Mouse (Mus musculus) CH12.LX (cell line): ENCODE data around the gene Smarcal1. TPM values are rescaled to one million over a fixed set of nuclear protein-coding genes. Genes with fewer than 3 reads are reported as not detected.

Source experiments
- DNase-seq: peaks from one replicate; pipeline ENCODE4 v3.0.0-alpha.2; 2013; ENCODE audit errors: extremely low read depth
- H3K27ac ChIP-seq: 2 replicates; pipeline ENCODE4 v1.5.1; 2012; ENCODE audit warnings: low read depth, mild to moderate bottlenecking, control low read depth, moderate library complexity; ENCODE audit not compliant: insufficient read depth
- H3K27me3 ChIP-seq: replicated peaks from 2 replicates; pipeline ENCODE3; 2012; ENCODE audit warnings: inconsistent platforms
- H3K36me3 ChIP-seq, 2 experiments: replicated peaks in 1 of 2; 2 replicates each; pipeline versions ENCODE3 to v1.6.1; 2012; ENCODE audit warnings: inconsistent platforms in 1 of 2, low read length in 1 of 2, mild to moderate bottlenecking in 1 of 2, mixed read lengths in 1 of 2, moderate library complexity in 1 of 2; ENCODE audit not compliant: control insufficient read depth in 1 of 2, insufficient read depth in 1 of 2
- H3K4me1 ChIP-seq, 2 experiments: 2 replicates each; pipeline ENCODE4 v1.6.1; 2012; ENCODE audit warnings: inconsistent platforms in 1 of 2, moderate library complexity in 1 of 2; ENCODE audit not compliant: insufficient read depth in 2 of 2, control insufficient read depth in 1 of 2
- H3K4me2 ChIP-seq: 2 replicates; pipeline ENCODE4 v1.6.1; 2012; ENCODE audit warnings: low read depth, mild to moderate bottlenecking, control low read depth; ENCODE audit not compliant: poor library complexity, insufficient read depth, severe bottlenecking
- H3K4me3 ChIP-seq, 3 experiments: fragments of 150-350 bp in 1 of 3; sonication (generic) in 1 of 3; replicated peaks in 1 of 3; 2 replicates each; pipeline versions ENCODE3 to v1.5.1; 2011 to 2012; ENCODE audit warnings: low read depth in 2 of 3, low read length in 2 of 3, mild to moderate bottlenecking in 2 of 3, moderate library complexity in 2 of 3, control low read depth in 1 of 3, improper control_type of control experiment in 1 of 3, inconsistent platforms in 1 of 3, mixed read lengths in 1 of 3; ENCODE audit not compliant: poor library complexity in 1 of 3
- H3K79me2 ChIP-seq: replicated peaks from 2 replicates; pipeline ENCODE4 v1.6.1; 2012; ENCODE audit warnings: mild to moderate bottlenecking, moderate library complexity; ENCODE audit not compliant: control insufficient read depth, poor library complexity, insufficient read depth, severe bottlenecking; ENCODE audit errors: extremely low read depth
- H3K9ac ChIP-seq: 2 replicates; pipeline ENCODE4 v1.6.1; 2012; ENCODE audit warnings: low read depth, mild to moderate bottlenecking, control low read depth, moderate library complexity; ENCODE audit not compliant: insufficient read depth
- H3K9me3 ChIP-seq: replicated peaks from 2 replicates; pipeline ENCODE3; 2012; ENCODE audit warnings: low read length, inconsistent platforms, mixed read lengths
- CHD2 ChIP-seq: IDR thresholded peaks from 2 replicates; pipeline ENCODE4 v1.6.1; 2011; ENCODE audit warnings: low read length, improper control_type of control experiment
- CTCF ChIP-seq, 2 experiments: IDR thresholded peaks in 1 of 2; conservative IDR thresholded peaks in 1 of 2; 2 replicates each; pipeline ENCODE4 v1.5.1; 2011 to 2012; ENCODE audit warnings: low read depth in 2 of 2, low read length in 2 of 2, improper control_type of control experiment in 1 of 2, inconsistent platforms in 1 of 2, mild to moderate bottlenecking in 1 of 2, moderate library complexity in 1 of 2
- ELF1 ChIP-seq: IDR thresholded peaks from 2 replicates; pipeline ENCODE4 v1.6.1; 2014; ENCODE audit warnings: low read depth, mild to moderate bottlenecking, inconsistent platforms, low read length, improper control_type of control experiment
- EP300 ChIP-seq: IDR thresholded peaks from 2 replicates; pipeline ENCODE4 v1.6.1; 2011; ENCODE audit warnings: low read length, improper control_type of control experiment
- GABPA ChIP-seq: IDR thresholded peaks from 2 replicates; pipeline ENCODE4 v1.6.1; 2012; ENCODE audit warnings: low read depth, low read length, improper control_type of control experiment, inconsistent platforms; ENCODE audit not compliant: insufficient replicate concordance
- IRF4 ChIP-seq: IDR thresholded peaks from 2 replicates; pipeline ENCODE4 v1.6.1; 2014; ENCODE audit warnings: low read depth, mild to moderate bottlenecking, inconsistent platforms, low read length, improper control_type of control experiment
- JUN ChIP-seq: IDR thresholded peaks from 2 replicates; pipeline ENCODE4 v1.6.1; 2011; ENCODE audit warnings: low read depth, mild to moderate bottlenecking, low read length, improper control_type of control experiment, moderate library complexity; ENCODE audit not compliant: insufficient read depth
- JUND ChIP-seq: conservative IDR thresholded peaks from 2 replicates; pipeline ENCODE4 v1.6.1; 2011; ENCODE audit warnings: low read depth, low read length, improper control_type of control experiment
- KAT2A ChIP-seq: IDR thresholded peaks from 2 replicates; pipeline ENCODE4 v1.6.1; 2012; ENCODE audit warnings: low read length, improper control_type of control experiment, inconsistent platforms; ENCODE audit not compliant: insufficient replicate concordance
- MAX ChIP-seq: IDR thresholded peaks from 2 replicates; pipeline ENCODE4 v1.6.1; 2011; ENCODE audit warnings: low read length, improper control_type of control experiment
- MEF2A ChIP-seq: IDR thresholded peaks from 2 replicates; pipeline ENCODE4 v1.6.1; 2014; ENCODE audit warnings: low read depth, mild to moderate bottlenecking, inconsistent platforms, low read length, improper control_type of control experiment, borderline replicate concordance
- MXI1 ChIP-seq: IDR thresholded peaks from 2 replicates; pipeline ENCODE4 v1.6.1; 2011; ENCODE audit warnings: mild to moderate bottlenecking, low read depth, low read length, improper control_type of control experiment
- NELFE ChIP-seq: IDR thresholded peaks from 2 replicates; pipeline ENCODE4 v1.6.1; 2011; ENCODE audit warnings: low read depth, low read length, improper control_type of control experiment
- NRF1 ChIP-seq: IDR thresholded peaks from 2 replicates; pipeline ENCODE4 v1.6.1; 2014; ENCODE audit warnings: low read depth, mild to moderate bottlenecking, inconsistent platforms, low read length, improper control_type of control experiment, moderate library complexity
- PAX5 ChIP-seq: IDR thresholded peaks from 2 replicates; pipeline ENCODE4 v1.6.1; 2012; ENCODE audit warnings: low read length, inconsistent platforms, mixed read lengths
- POLR2A ChIP-seq: IDR thresholded peaks from 2 replicates; pipeline ENCODE4 v1.6.1; 2011; ENCODE audit warnings: low read depth, mild to moderate bottlenecking, improper control_type of control experiment, low read length
- POLR2AphosphoS2 ChIP-seq: IDR thresholded peaks from 2 replicates; pipeline ENCODE4 v1.6.1; 2011; ENCODE audit warnings: low read depth, low read length, improper control_type of control experiment
- RAD21 ChIP-seq: IDR thresholded peaks from 2 replicates; pipeline ENCODE4 v1.6.1; 2011; ENCODE audit warnings: low read depth, mild to moderate bottlenecking, low read length, improper control_type of control experiment, moderate library complexity
- RCOR1 ChIP-seq: conservative IDR thresholded peaks from 2 replicates; pipeline ENCODE4 v1.6.1; 2012; ENCODE audit warnings: low read depth, mild to moderate bottlenecking, inconsistent platforms, low read length, improper control_type of control experiment
- SIN3A ChIP-seq: IDR thresholded peaks from 2 replicates; pipeline ENCODE4 v1.6.1; 2012; ENCODE audit warnings: low read length, improper control_type of control experiment, inconsistent platforms
- SMC3 ChIP-seq: IDR thresholded peaks from 2 replicates; pipeline ENCODE4 v1.6.1; 2011; ENCODE audit warnings: low read depth, low read length, improper control_type of control experiment
- TBP ChIP-seq: conservative IDR thresholded peaks from 2 replicates; pipeline ENCODE4 v1.6.1; 2011; ENCODE audit warnings: low read depth, low read length, improper control_type of control experiment
- TCF12 ChIP-seq: IDR thresholded peaks from 2 replicates; pipeline ENCODE4 v1.6.1; 2014; ENCODE audit warnings: low read depth, mild to moderate bottlenecking, inconsistent platforms, low read length, improper control_type of control experiment
- UBTF ChIP-seq: IDR thresholded peaks from 2 replicates; pipeline ENCODE4 v1.6.1; 2012; ENCODE audit warnings: low read depth, mild to moderate bottlenecking, inconsistent platforms, low read length, improper control_type of control experiment, moderate library complexity
- USF1 ChIP-seq: IDR thresholded peaks from 2 replicates; pipeline ENCODE4 v1.6.1; 2014; ENCODE audit warnings: low read depth, mild to moderate bottlenecking, inconsistent platforms, low read length, improper control_type of control experiment
- ZC3H11A ChIP-seq: IDR thresholded peaks from 2 replicates; pipeline ENCODE4 v1.6.1; 2012; ENCODE audit warnings: low read depth, mild to moderate bottlenecking, inconsistent platforms, low read length, improper control_type of control experiment
- ZKSCAN1 ChIP-seq: IDR thresholded peaks from 2 replicates; pipeline ENCODE4 v1.6.1; 2012; ENCODE audit warnings: low read depth, inconsistent platforms, low read length, improper control_type of control experiment, borderline replicate concordance
- ZNF384 ChIP-seq: IDR thresholded peaks from 2 replicates; pipeline ENCODE4 v1.6.1; 2012; ENCODE audit warnings: low read depth, low read length, improper control_type of control experiment, inconsistent platforms
- dilution Hi-C: fragments of 300-500 bp; cut with MboI; formaldehyde crosslinking; loops from 2 replicates; pipeline ENCODE4 v1.14.3; 2020; ENCODE audit warnings: low sequenced_read_pairs; ENCODE audit not compliant: extremely low pct_unique_long_range_greater_than_20kb, extremely low pct_ligation_motif_present
- in situ Hi-C: fragments of 300-500 bp; cut with MboI; formaldehyde crosslinking; loops from 3 replicates; pipeline ENCODE4 v1.14.3; 2019; ENCODE audit warnings: low sequenced_read_pairs, low pct_ligation_motif_present, low pct_unique_long_range_greater_than_20kb, mixed read lengths
- polyA plus RNA-seq: library from polyadenylated mRNA; unstranded; fragments of >175 nt; gene quantifications from 2 replicates; pipeline ENCODE4 v1.2.1, GENCODE M21; 2012; ENCODE audit warnings: low read depth; ENCODE audit not compliant: insufficient read length
- total RNA-seq, 2 experiments: library from RNA; depleted of rRNA; stranded (reverse); fragments of 300-350 nt in 1 of 2; fragments of >200 nt in 1 of 2; gene quantifications; 2 replicates each; pipeline ENCODE4 v1.2.3; 2012 to 2014

Smarcal1 gene
- total and polyA plus RNA-seq, 3 experiments: 25.2 to 54.2 (median 34.9) TPM

DNA sequence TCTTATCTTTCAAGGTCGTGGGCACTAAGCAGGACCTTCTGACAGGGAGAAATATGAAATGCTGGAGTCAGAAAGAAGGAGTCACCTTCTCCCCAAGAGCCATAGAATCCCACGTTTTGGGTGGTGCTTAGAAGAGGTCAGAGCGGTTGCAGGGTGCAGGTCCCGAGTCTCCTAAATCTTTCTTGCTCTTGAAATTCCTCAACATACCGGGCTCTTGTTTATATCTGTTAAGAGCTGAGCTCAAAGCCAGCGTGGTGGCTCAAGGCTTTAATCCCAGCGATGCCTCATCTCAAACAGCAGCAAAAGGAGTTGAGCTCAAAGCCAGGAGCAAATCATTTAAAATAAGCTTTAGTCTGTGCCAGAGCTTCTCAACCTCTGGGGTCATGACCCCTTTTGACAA is 8.4 kb upstream of the Smarcal1 start:
- Histone ChIP-seq H3K79me2 (no peaks in the 10 kb centered on the region), H3K36me3 (no peaks in the 10 kb centered on the region), H3K9ac (no peak overlapping the region), H3K27ac (no peak overlapping the region), H3K4me2 (no peak overlapping the region), H3K27me3 (no peaks in the 10 kb centered on the region), H3K4me1 (peaks cover 5 to 27% of the 10 kb centered on the region in 2 experiments), H3K4me3 (no peak overlapping the region), H3K9me3 (no peaks in the 10 kb centered on the region)
- in situ Hi-C loops: loop anchor here (10.0 to 25.0 kb wide), 2 partner anchors 130 to 288 kb away; partner anchors contain the start of gene Igfbp5
- dilution Hi-C loops: no loop called here
- TF ChIP-seq SMC3: no peak
- no peak for TF ChIP-seq JUN
- TF ChIP-seq POLR2AphosphoS2: no peak
- TF ChIP-seq JUND: no peak
- TF ChIP-seq ZNF384: no peak
- TF ChIP-seq ZC3H11A: no peak
- no peak for TF ChIP-seq NRF1
- TF ChIP-seq ELF1: no peak
- no peak for TF ChIP-seq CHD2
- no peak for TF ChIP-seq EP300
- TF ChIP-seq POLR2A: no peak
- TF ChIP-seq KAT2A: no peak
- TF ChIP-seq UBTF: no peak
- TF ChIP-seq GABPA: no peak
- TF ChIP-seq TBP: no peak
- no peak for TF ChIP-seq NELFE
- TF ChIP-seq ZKSCAN1: no peak
- TF ChIP-seq TCF12: no peak
- no peak for TF ChIP-seq SIN3A
- DNase-seq: no peak

DNA sequence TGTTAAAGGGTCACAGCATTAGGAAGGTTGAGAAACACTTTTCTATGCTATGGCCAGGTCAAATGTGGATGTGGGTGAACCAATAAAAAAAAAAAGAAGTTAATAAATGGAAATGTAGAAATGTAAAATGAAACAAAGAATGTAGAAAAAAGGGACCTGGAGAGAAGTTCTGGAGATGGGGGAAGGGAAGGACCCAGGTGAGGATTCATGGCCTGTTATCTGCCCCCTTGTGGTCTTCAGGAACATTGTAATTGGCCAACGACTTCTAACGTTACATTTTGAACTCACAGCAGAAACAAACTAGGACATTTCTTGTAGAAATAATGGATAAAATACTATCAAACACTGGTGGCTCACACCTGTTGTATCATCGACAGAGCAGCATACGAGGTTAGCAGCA is 7.9 kb upstream of the Smarcal1 start:
- dilution Hi-C loops (no loop called here), in situ Hi-C loops (loop anchor here (10.0 to 25.0 kb wide), 2 partner anchors 130 to 287 kb away; partner anchors contain the start of gene Igfbp5)
- H3K36me3 ChIP-seq: no peaks in the 10 kb centered on the region
- H3K4me1 ChIP-seq: peaks cover 5 to 22% of the 10 kb centered on the region in 2 experiments
- no peak overlapping the region for H3K4me3 ChIP-seq
- H3K27me3 ChIP-seq: no peaks in the 10 kb centered on the region
- TF ChIP-seq RAD21 (peak; percentile 62), TBP (no peak), ZC3H11A (peak; percentile 29; the same call in 1 of the 2 replicates), TCF12 (no peak), POLR2A (no peak), EP300 (no peak), ZNF384 (peak; percentile 51; the same call in 1 of the 2 replicates), RCOR1 (no peak), UBTF (no peak), USF1 (no peak), MXI1 (no peak), MEF2A (no peak), MAX (no peak), SMC3 (peak; percentile 90), PAX5 (no peak), CHD2 (peak; percentile 61), IRF4 (no peak), JUND (no peak), CTCF (conservative IDR thresholded peaks at IDR 0.05 in 1 of 2, IDR thresholded peaks at IDR 0.05 in 1 of 2; ENCODE audit: low read depth in 2 of 2, low read length in 2 of 2) (peak; percentile 63 to 81)
- TF ChIP-seq, all 38 proteins: peak for 6
- Histone ChIP-seq H3K9ac (no peak overlapping the region), H3K27ac (no peak overlapping the region), H3K4me2 (no peak overlapping the region), H3K9me3 (no peaks in the 10 kb centered on the region), H3K79me2 (no peaks in the 10 kb centered on the region)
- DNase-seq: no peak
